Mouse (Mus musculus) liver, adult 2 months (tissue): ENCODE measurements around the gene Upk3bl.

Experiments
- CTCF ChIP-seq: fragments of 200-500 bp; IDR thresholded peaks from 2 replicates; pipeline ENCODE4 v1.5.1; 2011; ENCODE audit warnings: low read depth, low read length, control low read depth
- POLR2A ChIP-seq: fragments of 200-500 bp; IDR thresholded peaks from 2 replicates; pipeline ENCODE4 v1.6.1; 2011; ENCODE audit warnings: low read length, control low read depth; ENCODE audit not compliant: insufficient read depth; ENCODE audit errors: extremely low read depth

- TF ChIP-seq POLR2A (no peak), CTCF (no peak)
Measured at GRCm38 (mm10) chr5:136054301-136055077, at the start of gene Upk3bl.
